Mouse (Mus musculus) hindbrain, embryonic 10.5 days (tissue): Measurements from ENCODE around the gene Dse. TPM values are rescaled to one million over a fixed set of nuclear protein-coding genes. Genes with fewer than 3 reads are reported as not detected.

Experiments
- DNase-seq: peaks from one replicate; pipeline ENCODE4 v3.0.0-alpha.2; 2017; ENCODE audit warnings: low spot score
- H3K27ac ChIP-seq: fragments of 300-500 bp; sonication (generic); 2 replicates; pipeline ENCODE4 v1.5.1; 2016; ENCODE audit warnings: mild to moderate bottlenecking, moderate library complexity
- H3K27me3 ChIP-seq: fragments of 300-500 bp; sonication (generic); 2 replicates; pipeline ENCODE4 v1.6.1; 2016; ENCODE audit warnings: mild to moderate bottlenecking; ENCODE audit not compliant: poor library complexity, insufficient read depth, severe bottlenecking
- H3K36me3 ChIP-seq: fragments of 300-500 bp; sonication (generic); 2 replicates; pipeline ENCODE4 v1.6.1; 2016; ENCODE audit warnings: mild to moderate bottlenecking, moderate library complexity
- H3K4me1 ChIP-seq: fragments of 300-500 bp; sonication (generic); replicated peaks from 2 replicates; pipeline ENCODE4 v1.6.1; 2016; ENCODE audit warnings: mild to moderate bottlenecking
- H3K4me3 ChIP-seq: fragments of 300-500 bp; sonication (generic); 2 replicates; pipeline ENCODE4 v1.5.1; 2016; ENCODE audit warnings: mild to moderate bottlenecking, moderate library complexity
- H3K9me3 ChIP-seq: fragments of 300-500 bp; sonication (generic); 2 replicates; pipeline ENCODE4 v1.6.1; 2016; ENCODE audit warnings: mild to moderate bottlenecking, moderate library complexity
- WGBS: fragments of 180-500 bp; shearing (Covaris S2); methylation state at CpG from one replicate; pipeline ENCODE4 v1.1.7; 2016; 5-methylcytosine and 5-hydroxymethylcytosine counted together
- polyA plus RNA-seq: library from polyadenylated mRNA; unstranded; fragments of >200 nt; fragmentation: Nextera tagmentation; extraction: Ambion mirVana; gene quantifications from 2 replicates; pipeline ENCODE4 v1.2.1, GENCODE M21; 2016

The Dse gene
- polyA plus RNA-seq, 1 experiment from 2014 or later, result 18.4 TPM

DNA sequence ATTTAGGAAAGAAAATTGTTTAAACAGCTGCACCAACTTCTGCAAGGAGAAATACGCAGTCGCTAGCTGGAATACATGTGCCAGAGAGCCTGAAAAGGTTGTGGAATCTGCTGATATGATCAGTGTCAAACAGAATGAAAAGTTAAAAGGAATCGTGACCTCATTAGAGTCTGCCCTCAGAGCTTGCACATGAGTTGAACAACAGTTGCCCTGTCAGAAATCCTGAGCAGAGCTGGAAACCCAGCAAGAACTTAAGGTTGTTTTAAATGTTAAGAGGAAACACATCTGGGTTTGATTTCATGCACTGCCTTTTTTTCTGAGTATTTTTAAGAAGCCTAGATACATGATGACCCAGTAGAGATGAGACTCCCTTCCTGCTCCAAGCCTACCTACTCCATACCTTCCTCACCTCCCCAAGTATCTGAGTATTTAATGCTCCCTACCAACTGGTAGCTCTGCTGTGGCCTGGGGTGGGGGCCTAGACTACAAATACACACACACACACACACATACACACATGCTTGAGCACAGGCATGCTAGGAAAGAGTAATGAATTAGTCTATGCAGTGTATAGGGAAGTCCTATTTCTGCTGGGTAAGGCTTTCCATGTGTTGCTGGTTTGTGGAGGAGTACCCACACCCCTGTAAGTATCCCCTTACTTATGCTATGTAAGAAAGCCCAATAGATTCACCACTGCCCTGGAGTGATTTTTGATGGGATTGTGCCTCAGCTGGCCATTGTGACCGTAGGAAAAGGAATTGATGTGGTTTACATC, 95.4 kb downstream of the Dse start:
- Histone ChIP-seq H3K27me3 (no peaks in the 10 kb centered on the region), H3K4me3 (no peak overlapping the region), H3K36me3 (no peaks in the 10 kb centered on the region), H3K4me1 (no peaks in the 10 kb centered on the region), H3K27ac (no peak overlapping the region), H3K9me3 (no peaks in the 10 kb centered on the region)
- no peak for DNase-seq
- 69% methylated on average over 4 of the region's 4 CpGs for WGBS

GRCm38 (mm10) chr10:34110863-34111465, 96.6 kb downstream of the Dse start:
- Histone ChIP-seq H3K4me1 (no peaks in the 10 kb centered on the region), H3K36me3 (no peaks in the 10 kb centered on the region), H3K27me3 (no peaks in the 10 kb centered on the region), H3K27ac (no peak overlapping the region), H3K4me3 (no peak overlapping the region), H3K9me3 (no peaks in the 10 kb centered on the region)
- no peak for DNase-seq
- WGBS, result 85% methylated on average over 13 of the region's 13 CpGs

Other genes starting within 250 kb of the Dse start
- gene Rwdd1, start 188.1 kb downstream of the Dse start, polyA plus RNA-seq, result 126 and 143 TPM in 2 replicates
- gene Trappc3l, start 170.1 kb downstream of the Dse start, polyA plus RNA-seq, result not detected in 2 replicates
- not detected in 2 replicates for gene Calhm4, start 163.4 kb downstream of the Dse start, polyA plus RNA-seq
- 0.08 and 0.10 TPM in 2 replicates for gene Calhm5, start 111.2 kb downstream of the Dse start, polyA plus RNA-seq
- gene Calhm6, start 79.7 kb downstream of the Dse start, polyA plus RNA-seq, result 0.24 and 0.54 TPM in 2 replicates
- gene Tspyl1, start 74.5 kb upstream of the Dse start, polyA plus RNA-seq, result 70.1 and 83.3 TPM in 2 replicates
- 49.2 and 77.6 TPM in 2 replicates for gene Tspyl4, start 89.7 kb upstream of the Dse start, polyA plus RNA-seq
- gene Col10a1, start 182.3 kb upstream of the Dse start, polyA plus RNA-seq, result 0.12 TPM in 1 of 2 replicates, not detected in the other
- gene Nt5dc1, start 210.8 kb upstream of the Dse start, polyA plus RNA-seq, result 5.0 and 7.3 TPM in 2 replicates